Mouse (Mus musculus) myocyte (in vitro differentiated cells): Measurements from ENCODE around the gene Emid1. TPM values are rescaled to one million over a fixed set of nuclear protein-coding genes. Genes with fewer than 3 reads are reported as not detected.

ENCODE experiments used
- H3K27me3 ChIP-seq: one replicate; pipeline ENCODE4 v1.6.1; 2011; ENCODE audit not compliant: control insufficient read depth, insufficient read depth, insufficient read length
- H3K36me3 ChIP-seq: one replicate; pipeline ENCODE4 v1.6.1; 2011; ENCODE audit not compliant: control insufficient read depth, insufficient read depth
- H3K4me2 ChIP-seq: one replicate; pipeline ENCODE4 v1.6.1; 2011; ENCODE audit warnings: low read depth, control low read depth
- H3K4me3 ChIP-seq: one replicate; pipeline ENCODE4 v1.5.1; 2011; ENCODE audit warnings: mild to moderate bottlenecking, control low read depth, moderate library complexity
- H3K79me2 ChIP-seq: one replicate; pipeline ENCODE4 v1.6.1; 2011; ENCODE audit not compliant: control insufficient read depth, insufficient read depth
- H3ac ChIP-seq: one replicate; pipeline ENCODE4 v1.6.1; 2011; ENCODE audit not compliant: control insufficient read depth, insufficient read length
- CEBPB ChIP-seq: IDR thresholded peaks from 2 replicates; pipeline ENCODE4 v1.6.1; 2011; ENCODE audit warnings: mild to moderate bottlenecking, moderate library complexity; ENCODE audit not compliant: poor library complexity, insufficient read depth, severe bottlenecking
- E2F4 ChIP-seq: IDR thresholded peaks from one replicate; pipeline ENCODE4 v1.6.1; 2011; ENCODE audit warnings: mild to moderate bottlenecking, control low read depth, moderate library complexity; ENCODE audit not compliant: insufficient read depth
- MAX ChIP-seq: IDR thresholded peaks from one replicate; pipeline ENCODE4 v1.6.1; 2011; ENCODE audit warnings: low read depth, mild to moderate bottlenecking, control low read depth
- MYOD1 ChIP-seq, 3 experiments: IDR thresholded peaks; one replicate each; pipeline ENCODE4 v1.6.1; 2011; ENCODE audit warnings: control low read depth in 2 of 3, low read depth in 2 of 3, mild to moderate bottlenecking in 2 of 3, moderate library complexity in 1 of 3; ENCODE audit not compliant: insufficient read length in 2 of 3, control insufficient read depth in 1 of 3
- MYOG ChIP-seq, 3 experiments: IDR thresholded peaks; one replicate each; pipeline ENCODE4 v1.6.1; 2011; ENCODE audit warnings: control low read depth in 2 of 3, low read depth in 2 of 3, mild to moderate bottlenecking in 2 of 3; ENCODE audit not compliant: insufficient read length in 2 of 3, control insufficient read depth in 1 of 3, insufficient read depth in 1 of 3
- POLR2A ChIP-seq: IDR thresholded peaks from one replicate; pipeline ENCODE4 v1.6.1; 2011; ENCODE audit warnings: low read depth, mild to moderate bottlenecking, control low read depth, moderate library complexity; ENCODE audit not compliant: insufficient read length
- POLR2AphosphoS2 ChIP-seq: IDR thresholded peaks from one replicate; pipeline ENCODE4 v1.6.1; 2011; ENCODE audit warnings: low read depth, control low read depth; ENCODE audit not compliant: insufficient read length
- REST ChIP-seq: IDR thresholded peaks from one replicate; pipeline ENCODE4 v1.6.1; 2011; ENCODE audit warnings: mild to moderate bottlenecking, control low read depth, moderate library complexity; ENCODE audit not compliant: insufficient read depth, insufficient read length
- SRF ChIP-seq: IDR thresholded peaks from one replicate; pipeline ENCODE4 v1.6.1; 2011; ENCODE audit warnings: low read depth; ENCODE audit not compliant: control insufficient read depth, insufficient read length
- TCF12 ChIP-seq: IDR thresholded peaks from one replicate; pipeline ENCODE4 v1.6.1; 2011; ENCODE audit warnings: mild to moderate bottlenecking, control low read depth; ENCODE audit not compliant: poor library complexity, insufficient read depth, severe bottlenecking
- TCF3 ChIP-seq: IDR thresholded peaks from one replicate; pipeline ENCODE4 v1.6.1; 2011; ENCODE audit warnings: low read depth, control low read depth; ENCODE audit not compliant: insufficient read length
- USF1 ChIP-seq: IDR thresholded peaks from one replicate; pipeline ENCODE4 v1.6.1; 2011; ENCODE audit warnings: low read depth, mild to moderate bottlenecking, control low read depth, moderate library complexity
- polyA plus RNA-seq: library from polyadenylated mRNA; unstranded; fragments of >200 nt; fragmentation: generic; extraction: Trizol; gene quantifications from one replicate; pipeline ENCODE4 v1.2.1, GENCODE M21; 2012; ENCODE audit warnings: missing spikeins

Gene Emid1
- polyA plus RNA-seq, 1 experiment = 0.04 TPM

DNA sequence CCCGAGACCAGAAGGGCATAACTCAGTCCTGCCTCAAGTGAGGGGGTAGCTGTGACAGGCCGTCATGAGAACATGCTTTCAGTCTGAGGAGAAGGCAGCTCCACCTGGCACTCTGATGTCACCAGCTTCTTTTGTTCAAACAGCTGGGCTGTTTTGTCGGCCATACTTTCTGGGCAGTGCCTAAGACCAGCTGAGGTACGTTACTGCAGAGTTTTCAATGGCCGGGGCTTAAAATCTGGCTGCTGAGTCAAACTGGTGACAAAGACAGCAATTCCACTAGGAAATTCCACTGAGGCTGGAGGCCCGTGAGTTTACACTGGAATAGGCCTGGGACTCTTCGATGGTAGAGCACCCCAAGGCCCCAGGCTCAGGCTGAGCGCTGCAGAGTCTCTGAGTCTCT lies 24.6 kb upstream of the Emid1 start:
- Histone ChIP-seq H3K4me3 (no peak overlapping the region), H3K79me2 (no peaks in the 10 kb centered on the region), H3K36me3 (no peaks in the 10 kb centered on the region), H3ac (no peak overlapping the region), H3K27me3 (no peaks in the 10 kb centered on the region), H3K4me2 (no peak overlapping the region)
- TF ChIP-seq MYOG (IDR thresholded peaks at IDR 0.05; ENCODE audit: control insufficient read depth in 1 of 3, insufficient read depth in 1 of 3, insufficient read length in 2 of 3, low read depth in 2 of 3) (peak; percentile 3 to 81 (median 30)), MYOD1 (IDR thresholded peaks at IDR 0.05; ENCODE audit: control insufficient read depth in 1 of 3, insufficient read length in 2 of 3, low read depth in 2 of 3) (peak in 2 of 3 experiments; percentile 83), TCF3 (peak; percentile 5), E2F4 (no peak), POLR2AphosphoS2 (no peak), TCF12 (no peak)

DNA sequence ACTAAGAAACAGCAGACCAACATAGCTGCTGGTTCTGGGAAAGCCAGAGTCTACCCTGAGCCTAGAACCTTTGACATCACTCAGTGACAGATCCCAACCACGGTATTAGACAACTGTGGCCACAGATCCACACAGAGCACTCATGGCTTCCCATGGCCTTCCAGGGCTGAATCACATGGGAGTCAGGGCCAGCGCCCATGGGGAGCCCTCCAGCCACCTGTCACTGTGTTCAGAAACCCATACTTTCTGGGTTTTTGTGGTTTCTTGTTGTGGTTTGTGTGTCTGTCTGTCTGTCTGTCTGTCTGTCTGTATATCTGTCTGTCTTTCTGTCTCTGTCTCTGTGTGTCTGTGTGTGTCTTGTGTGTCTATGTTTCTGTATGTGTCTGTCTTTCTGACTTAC lies 23.8 kb upstream of the Emid1 start:
- Histone ChIP-seq H3K4me3 (no peak overlapping the region), H3K4me2 (peak overlapping the region; percentile 9), H3K27me3 (no peaks in the 10 kb centered on the region), H3ac (no peak overlapping the region), H3K79me2 (no peaks in the 10 kb centered on the region), H3K36me3 (no peaks in the 10 kb centered on the region)
- TF ChIP-seq E2F4 (no peak), USF1 (no peak), MAX (no peak), POLR2AphosphoS2 (no peak), SRF (no peak), POLR2A (no peak), MYOD1 (IDR thresholded peaks at IDR 0.05; ENCODE audit: control insufficient read depth in 1 of 3, insufficient read length in 2 of 3, low read depth in 2 of 3) (peak in 2 of 3 experiments; percentile 71 to 73), TCF3 (no peak), REST (no peak), MYOG (IDR thresholded peaks at IDR 0.05; ENCODE audit: control insufficient read depth in 1 of 3, insufficient read depth in 1 of 3, insufficient read length in 2 of 3, low read depth in 2 of 3) (peak; percentile 20 to 88 (median 49)), CEBPB (no peak), TCF12 (no peak)

DNA sequence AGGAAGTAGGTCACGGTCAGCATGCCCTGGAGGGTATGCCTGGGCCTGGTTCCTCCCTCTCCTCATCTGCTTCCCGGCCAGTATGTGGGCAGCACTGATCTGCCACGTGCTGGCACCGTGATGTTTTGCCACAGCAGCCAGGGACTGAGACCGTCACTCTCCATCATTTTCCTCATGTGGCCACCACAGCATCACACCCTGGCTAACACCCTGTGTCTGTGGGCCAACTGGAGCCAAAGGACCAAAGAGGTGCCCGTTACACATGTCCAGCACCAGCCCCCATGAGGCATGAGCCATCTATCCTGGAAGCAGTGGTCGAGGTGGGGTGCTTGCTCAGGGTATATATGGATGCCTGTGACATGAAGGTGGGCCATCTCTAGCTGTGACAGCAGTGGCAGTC lies 23.1 kb upstream of the Emid1 start:
- Histone ChIP-seq H3K27me3 (no peaks in the 10 kb centered on the region), H3K4me2 (no peak overlapping the region), H3ac (no peak overlapping the region), H3K4me3 (no peak overlapping the region), H3K79me2 (no peaks in the 10 kb centered on the region), H3K36me3 (no peaks in the 10 kb centered on the region)
- TF ChIP-seq E2F4 (no peak), TCF3 (no peak), MAX (no peak), CEBPB (no peak), USF1 (no peak), POLR2AphosphoS2 (no peak), REST (no peak), SRF (no peak), POLR2A (no peak), TCF12 (no peak), MYOD1 (IDR thresholded peaks at IDR 0.05; ENCODE audit: control insufficient read depth in 1 of 3, insufficient read length in 2 of 3, low read depth in 2 of 3) (no peak), MYOG (IDR thresholded peaks at IDR 0.05; ENCODE audit: control insufficient read depth in 1 of 3, insufficient read depth in 1 of 3, insufficient read length in 2 of 3, low read depth in 2 of 3) (no peak)

DNA sequence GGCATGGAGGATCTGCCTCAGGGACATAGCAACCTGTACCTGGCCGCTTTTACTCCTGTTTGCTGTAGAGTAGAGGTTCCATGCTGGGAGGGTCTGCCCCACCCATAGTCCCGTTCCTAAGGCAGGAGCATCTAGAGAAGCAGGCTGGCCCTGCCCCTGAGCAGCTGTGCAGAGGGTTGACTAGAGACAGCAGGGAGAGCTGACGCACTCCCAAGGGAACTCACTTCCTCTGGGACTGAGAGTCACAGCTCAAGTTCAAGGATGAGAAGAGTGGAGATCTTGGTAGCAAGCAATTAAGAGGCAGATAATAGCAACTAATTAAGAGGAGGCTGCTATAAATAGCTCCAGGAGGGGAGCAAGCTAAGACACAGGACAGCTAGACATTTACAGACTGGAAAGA lies 20.8 kb upstream of the Emid1 start:
- Histone ChIP-seq H3ac (no peak overlapping the region), H3K4me2 (peak overlapping the region; percentile 30), H3K79me2 (no peaks in the 10 kb centered on the region), H3K27me3 (no peaks in the 10 kb centered on the region), H3K36me3 (no peaks in the 10 kb centered on the region), H3K4me3 (no peak overlapping the region)
- TF ChIP-seq REST = no peak
- peak in 2 of 3 experiments; percentile 36 to 77 for TF ChIP-seq MYOG (IDR thresholded peaks at IDR 0.05; ENCODE audit: control insufficient read depth in 1 of 3, insufficient read depth in 1 of 3, insufficient read length in 2 of 3, low read depth in 2 of 3)
- TF ChIP-seq SRF = no peak
- TF ChIP-seq MYOD1 (IDR thresholded peaks at IDR 0.05; ENCODE audit: control insufficient read depth in 1 of 3, insufficient read length in 2 of 3, low read depth in 2 of 3) = peak in 2 of 3 experiments; percentile 53 to 65

DNA sequence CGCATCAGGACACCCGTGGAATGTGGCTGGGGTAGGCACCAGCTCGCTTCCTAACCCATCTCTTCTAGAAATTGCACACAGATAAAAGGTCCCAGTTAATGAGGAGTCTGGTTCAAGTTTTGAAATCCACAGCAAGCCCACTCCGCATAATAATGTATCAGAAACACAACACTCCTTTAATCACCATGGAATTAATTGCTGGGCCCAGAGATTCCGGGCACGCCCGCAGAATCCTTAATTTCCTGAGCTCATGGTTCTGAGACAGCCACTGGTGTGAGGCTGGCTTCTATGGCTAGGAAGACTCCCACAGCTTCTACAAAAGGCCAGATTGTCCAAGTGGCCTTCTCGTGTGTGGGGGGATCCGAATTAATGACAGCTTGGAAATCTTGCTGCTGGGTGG lies 15.3 kb upstream of the Emid1 start:
- H3K4me3 ChIP-seq = no peak overlapping the region
- no peak overlapping the region for H3K4me2 ChIP-seq
- H3K27me3 ChIP-seq = no peaks in the 10 kb centered on the region
- H3ac ChIP-seq = no peak overlapping the region
- TF ChIP-seq POLR2AphosphoS2 (no peak), TCF12 (no peak), REST (no peak), MYOG (IDR thresholded peaks at IDR 0.05; ENCODE audit: control insufficient read depth in 1 of 3, insufficient read depth in 1 of 3, insufficient read length in 2 of 3, low read depth in 2 of 3) (no peak), SRF (no peak), USF1 (no peak), MYOD1 (IDR thresholded peaks at IDR 0.05; ENCODE audit: control insufficient read depth in 1 of 3, insufficient read length in 2 of 3, low read depth in 2 of 3) (no peak), POLR2A (no peak), CEBPB (no peak)
- no peaks in the 10 kb centered on the region for H3K36me3 ChIP-seq
- H3K79me2 ChIP-seq = no peaks in the 10 kb centered on the region
